ENCODE assay signal across 21 mouse cellular contexts in genomic region chr16:30238791-30239190, GRCm38 (mm10). TPM values are rescaled to one million over a fixed set of nuclear protein-coding genes. Genes with fewer than 3 reads are reported as not detected.
"Had no signal": no experiment of that assay in that cellular context is flagged by ENCODE, and none has a peak within 500 bp of the region (broad histone marks: within the 10 kb centered on the region; RNA-seq: fewer than 3 reads in every experiment).

No protein-coding gene starts in this region.

- H3K9me3 ChIP-seq: limb, embryonic 13.5 days; midbrain, embryonic 13.5 days; neural tube, embryonic 15.5 days had no signal

- H3K9ac ChIP-seq: limb, embryonic 13.5 days; midbrain, embryonic 13.5 days; neural tube, embryonic 15.5 days had no signal

- H3K27ac ChIP-seq: hindbrain, postnatal 0 days; limb, embryonic 13.5 days; midbrain, embryonic 13.5 days; neural tube, embryonic 15.5 days; stomach, postnatal 0 days had no signal

- H3K4me3 ChIP-seq: limb, embryonic 13.5 days; midbrain, embryonic 13.5 days; myocyte; neural tube, embryonic 15.5 days had no signal

- ATAC-seq: hindbrain, postnatal 0 days; lung, postnatal 0 days; midbrain, embryonic 13.5 days had no signal

- DNase-seq: left cerebral cortex, postnatal 4 days; lung, adult 2 months; lung, postnatal 36 days; right cerebral cortex, adult 18-20 months; right cerebral cortex, postnatal 25 days; thymus, postnatal 4 days had no signal

- H3K4me2 ChIP-seq: limb, embryonic 13.5 days; midbrain, embryonic 13.5 days; neural tube, embryonic 15.5 days had no signal

- H3K36me3 ChIP-seq: limb, embryonic 13.5 days; midbrain, embryonic 13.5 days; neural tube, embryonic 15.5 days had no signal

RNA-seq across cellular contexts. Expression of gene Cpn2, which starts 28.5 kb away (rescaled TPM):
- total RNA-seq: layer of hippocampus, adult 8-10 months; layer of hippocampus, postnatal 14 days; left cerebral cortex, adult 18-20 months; left cerebral cortex, postnatal 10 days; left cerebral cortex, postnatal 4 days; megakaryocyte progenitor cell, adult 5-6 weeks; midbrain, postnatal 0 days had no signal
- polyA plus RNA-seq: hindbrain, postnatal 0 days; limb, embryonic 13.5 days; midbrain, embryonic 13.5 days; midbrain, postnatal 0 days; myocyte; neural tube, embryonic 11.5 days; neural tube, embryonic 15.5 days; stomach, postnatal 0 days had no signal

RNA-seq across cellular contexts. Expression of gene Lrrc15, which starts 44.3 kb away (rescaled TPM):
- total RNA-seq: left cerebral cortex, adult 18-20 months; left cerebral cortex, postnatal 10 days; megakaryocyte progenitor cell, adult 5-6 weeks had no signal
- polyA plus RNA-seq: small intestine, adult 2 months had no signal
